Mouse (Mus musculus): ENCODE results near the gene Adamtsl1. TPM values are rescaled to one million over a fixed set of nuclear protein-coding genes. Genes with fewer than 3 reads are reported as not detected.

Adamtsl1 gene
- polyA plus RNA-seq, 1 experiment = 0.48 TPM

DNA sequence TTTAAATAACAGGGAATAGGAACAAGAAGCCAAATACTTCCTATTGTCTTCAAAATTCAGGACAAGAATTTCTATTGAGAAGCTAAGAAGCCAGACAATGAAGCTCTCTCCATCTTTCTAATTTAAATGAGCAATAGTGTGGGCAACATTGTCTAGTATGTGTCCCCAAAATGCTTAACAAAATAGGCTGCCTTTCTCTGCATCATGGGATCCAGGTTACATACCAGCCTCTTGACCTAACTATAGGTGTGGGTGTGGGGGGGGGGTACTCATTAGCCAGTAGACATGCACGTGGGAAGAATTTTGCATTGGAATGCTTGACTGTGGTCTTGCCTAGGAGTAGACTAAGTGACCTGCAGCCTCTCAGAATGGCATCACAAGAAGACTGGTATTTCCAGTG, 305.9 kb downstream of the Adamtsl1 start:
- Histone ChIP-seq H3K79me3 (ENCODE audit: low read depth) (no peaks in the 10 kb centered on the region), H3K27me3 (ENCODE audit: control insufficient read depth, insufficient read depth, insufficient read length) (no peaks in the 10 kb centered on the region), H3K36me3 (ENCODE audit: control insufficient read depth, insufficient read depth) (no peaks in the 10 kb centered on the region), H3ac (ENCODE audit: control insufficient read depth, insufficient read length, low read depth) (no peak overlapping the region), H3K4me3 (ENCODE audit: insufficient read depth, poor library complexity, severe bottlenecking) (no peak overlapping the region), H3K79me2 (ENCODE audit: control insufficient read depth, insufficient read depth) (no peaks in the 10 kb centered on the region)
- TF ChIP-seq FOSL1 (IDR thresholded peaks at IDR 0.05; ENCODE audit: insufficient read depth, low read length, poor library complexity, severe bottlenecking) = no peak
- TF ChIP-seq CTCF (IDR thresholded peaks at IDR 0.05; ENCODE audit: control insufficient read depth, insufficient read depth, insufficient read length) = no peak
- TF ChIP-seq MYOD1 (IDR thresholded peaks at IDR 0.05; ENCODE audit: control insufficient read depth, insufficient read length, low read depth) = no peak
- TF ChIP-seq USF1 (IDR thresholded peaks at IDR 0.05; ENCODE audit: low read depth) = no peak
- TF ChIP-seq MYOG (IDR thresholded peaks at IDR 0.05; ENCODE audit: control insufficient read depth, extremely low read depth, insufficient read length) = no peak
- TF ChIP-seq CEBPB (IDR thresholded peaks at IDR 0.05; ENCODE audit: low read depth) = no peak
- no peak for TF ChIP-seq MAX (IDR thresholded peaks at IDR 0.05)

DNA sequence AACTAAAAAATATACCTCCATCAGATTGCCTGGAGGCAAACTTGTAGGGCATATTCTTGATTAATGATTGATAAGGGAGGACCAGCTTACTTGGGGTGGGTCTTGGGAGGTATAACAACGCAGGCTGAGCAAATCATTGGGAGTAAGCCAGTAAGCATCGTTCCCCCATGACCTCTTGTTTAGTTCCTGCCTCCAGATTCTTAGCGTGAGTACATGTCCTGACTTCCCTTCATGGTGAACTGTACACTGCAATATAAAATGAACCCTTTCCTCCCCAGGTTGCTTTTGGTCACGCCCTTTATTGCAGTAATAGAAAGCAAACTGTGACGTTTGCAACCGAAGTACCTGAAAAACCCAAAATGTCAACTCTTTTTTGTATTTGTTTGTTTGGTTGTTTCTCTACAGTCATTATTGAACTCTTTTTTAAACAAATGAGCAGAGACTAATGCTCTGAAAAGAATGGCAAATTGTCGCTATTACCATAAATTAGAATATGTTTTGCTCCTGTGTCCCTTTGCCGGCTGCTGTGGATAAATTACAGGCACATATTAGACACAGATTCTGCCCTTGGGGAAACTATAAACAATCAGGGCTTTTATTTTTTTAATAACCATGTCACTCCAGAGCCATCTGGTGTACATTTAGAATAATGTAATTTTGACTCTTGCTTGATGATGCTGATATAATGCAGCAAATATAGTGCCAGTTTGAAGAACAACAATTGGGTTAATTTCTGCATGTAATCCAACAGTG, 310.2 kb downstream of the Adamtsl1 start:
- H3K79me3 ChIP-seq (ENCODE audit: low read depth) = no peaks in the 10 kb centered on the region
- no peaks in the 10 kb centered on the region for H3K36me3 ChIP-seq (ENCODE audit: control insufficient read depth, insufficient read depth)
- no peaks in the 10 kb centered on the region for H3K27me3 ChIP-seq (ENCODE audit: control insufficient read depth, insufficient read depth, insufficient read length)
- H3ac ChIP-seq (ENCODE audit: control insufficient read depth, insufficient read length, low read depth) = no peak overlapping the region
- no peak for TF ChIP-seq MAX (IDR thresholded peaks at IDR 0.05)
- TF ChIP-seq USF1 (IDR thresholded peaks at IDR 0.05; ENCODE audit: low read depth) = no peak
- H3K79me2 ChIP-seq (ENCODE audit: control insufficient read depth, insufficient read depth) = no peaks in the 10 kb centered on the region
- no peak overlapping the region for H3K4me3 ChIP-seq (ENCODE audit: insufficient read depth, poor library complexity, severe bottlenecking)

DNA sequence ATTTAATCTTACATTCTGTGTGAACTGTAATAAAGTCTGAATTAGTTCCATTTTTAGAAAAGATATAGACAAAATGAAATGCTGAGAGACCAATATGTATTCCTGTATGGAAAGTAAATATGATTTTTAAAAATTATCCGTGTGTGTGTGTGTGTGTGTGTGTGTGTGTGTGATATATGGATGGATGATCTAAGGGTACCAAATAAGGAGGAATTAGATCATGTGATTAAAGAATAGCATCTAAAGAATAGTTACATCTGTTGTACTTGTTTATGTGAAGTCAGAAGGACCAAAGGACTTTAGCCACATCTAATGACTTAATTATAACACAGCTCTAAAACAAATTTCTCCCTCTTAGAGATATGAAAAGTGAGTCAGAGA, 310.7 kb downstream of the Adamtsl1 start:
- H3ac ChIP-seq (ENCODE audit: control insufficient read depth, insufficient read length, low read depth) = no peak overlapping the region
- TF ChIP-seq MYOG (IDR thresholded peaks at IDR 0.05; ENCODE audit: control insufficient read depth, extremely low read depth, insufficient read length) (no peak), CEBPB (IDR thresholded peaks at IDR 0.05; ENCODE audit: low read depth) (no peak), CTCF (IDR thresholded peaks at IDR 0.05; ENCODE audit: control insufficient read depth, insufficient read depth, insufficient read length) (no peak), MYOD1 (IDR thresholded peaks at IDR 0.05; ENCODE audit: control insufficient read depth, insufficient read length, low read depth) (no peak), FOSL1 (IDR thresholded peaks at IDR 0.05; ENCODE audit: insufficient read depth, low read length, poor library complexity, severe bottlenecking) (no peak), MAX (IDR thresholded peaks at IDR 0.05) (no peak), USF1 (IDR thresholded peaks at IDR 0.05; ENCODE audit: low read depth) (no peak)
- H3K4me3 ChIP-seq (ENCODE audit: insufficient read depth, poor library complexity, severe bottlenecking) = no peak overlapping the region
- no peaks in the 10 kb centered on the region for H3K36me3 ChIP-seq (ENCODE audit: control insufficient read depth, insufficient read depth)
- no peaks in the 10 kb centered on the region for H3K79me2 ChIP-seq (ENCODE audit: control insufficient read depth, insufficient read depth)
- no peaks in the 10 kb centered on the region for H3K79me3 ChIP-seq (ENCODE audit: low read depth)
- no peaks in the 10 kb centered on the region for H3K27me3 ChIP-seq (ENCODE audit: control insufficient read depth, insufficient read depth, insufficient read length)

DNA sequence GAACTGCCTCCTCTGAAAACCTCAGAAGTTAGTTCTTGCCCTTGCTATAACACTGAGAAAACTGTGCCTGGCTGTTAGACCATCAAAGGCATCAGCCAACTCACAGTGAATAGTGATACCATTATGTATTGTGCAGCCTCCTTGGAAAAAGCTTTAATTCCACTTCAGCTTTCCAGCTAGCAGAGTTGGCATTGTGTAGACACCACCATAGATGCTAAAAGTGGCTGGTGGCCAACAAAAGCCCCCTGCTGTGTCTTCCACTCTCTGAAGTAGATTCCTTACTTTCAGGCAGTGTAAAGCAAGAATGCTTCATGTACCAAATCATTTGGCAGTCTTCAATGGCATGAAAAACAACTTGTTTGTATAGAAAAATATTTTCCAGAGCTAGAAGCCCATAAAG, 323.1 kb downstream of the Adamtsl1 start:
- H3K36me3 ChIP-seq (ENCODE audit: control insufficient read depth, insufficient read depth) = no peaks in the 10 kb centered on the region
- TF ChIP-seq FOSL1 (IDR thresholded peaks at IDR 0.05; ENCODE audit: insufficient read depth, low read length, poor library complexity, severe bottlenecking) (no peak), MYOG (IDR thresholded peaks at IDR 0.05; ENCODE audit: control insufficient read depth, extremely low read depth, insufficient read length) (no peak), MAX (IDR thresholded peaks at IDR 0.05) (no peak), CTCF (IDR thresholded peaks at IDR 0.05; ENCODE audit: control insufficient read depth, insufficient read depth, insufficient read length) (no peak), USF1 (IDR thresholded peaks at IDR 0.05; ENCODE audit: low read depth) (no peak), MYOD1 (IDR thresholded peaks at IDR 0.05; ENCODE audit: control insufficient read depth, insufficient read length, low read depth) (no peak), CEBPB (IDR thresholded peaks at IDR 0.05; ENCODE audit: low read depth) (no peak)
- no peak overlapping the region for H3K4me3 ChIP-seq (ENCODE audit: insufficient read depth, poor library complexity, severe bottlenecking)
- no peak overlapping the region for H3ac ChIP-seq (ENCODE audit: control insufficient read depth, insufficient read length, low read depth)
- H3K79me3 ChIP-seq (ENCODE audit: low read depth) = no peaks in the 10 kb centered on the region
- H3K79me2 ChIP-seq (ENCODE audit: control insufficient read depth, insufficient read depth) = no peaks in the 10 kb centered on the region
- no peaks in the 10 kb centered on the region for H3K27me3 ChIP-seq (ENCODE audit: control insufficient read depth, insufficient read depth, insufficient read length)

DNA sequence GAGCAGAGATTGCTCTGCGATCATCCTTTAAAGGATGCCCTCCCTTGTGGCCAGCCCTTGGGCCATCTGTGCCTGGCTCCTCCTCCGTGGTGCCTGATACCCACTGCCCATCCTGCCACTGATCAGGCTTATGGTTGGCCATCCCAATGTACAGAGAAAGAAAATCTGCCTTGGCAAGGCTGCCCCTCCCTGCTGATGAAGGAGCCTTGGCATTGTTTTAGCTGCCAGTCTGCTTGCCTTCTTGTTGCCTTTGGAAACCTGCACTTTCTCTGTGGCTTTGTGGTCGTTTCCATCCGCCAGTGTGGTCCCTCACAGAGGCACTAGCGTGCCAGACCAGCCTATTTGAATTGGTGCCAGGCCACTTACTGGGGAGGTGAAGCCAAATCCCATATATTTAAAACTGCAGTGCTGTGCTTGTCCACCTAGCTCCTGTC, 323.6 kb downstream of the Adamtsl1 start:
- Histone ChIP-seq H3K27me3 (ENCODE audit: control insufficient read depth, insufficient read depth, insufficient read length) (no peaks in the 10 kb centered on the region), H3K79me2 (ENCODE audit: control insufficient read depth, insufficient read depth) (no peaks in the 10 kb centered on the region), H3K4me3 (ENCODE audit: insufficient read depth, poor library complexity, severe bottlenecking) (no peak overlapping the region), H3K79me3 (ENCODE audit: low read depth) (no peaks in the 10 kb centered on the region), H3K36me3 (ENCODE audit: control insufficient read depth, insufficient read depth) (no peaks in the 10 kb centered on the region), H3ac (ENCODE audit: control insufficient read depth, insufficient read length, low read depth) (no peak overlapping the region)
- TF ChIP-seq FOSL1 (IDR thresholded peaks at IDR 0.05; ENCODE audit: insufficient read depth, low read length, poor library complexity, severe bottlenecking) (no peak), CEBPB (IDR thresholded peaks at IDR 0.05; ENCODE audit: low read depth) (no peak), MYOG (IDR thresholded peaks at IDR 0.05; ENCODE audit: control insufficient read depth, extremely low read depth, insufficient read length) (no peak), CTCF (IDR thresholded peaks at IDR 0.05; ENCODE audit: control insufficient read depth, insufficient read depth, insufficient read length) (no peak), MYOD1 (IDR thresholded peaks at IDR 0.05; ENCODE audit: control insufficient read depth, insufficient read length, low read depth) (no peak), USF1 (IDR thresholded peaks at IDR 0.05; ENCODE audit: low read depth) (no peak), MAX (IDR thresholded peaks at IDR 0.05) (no peak)

DNA sequence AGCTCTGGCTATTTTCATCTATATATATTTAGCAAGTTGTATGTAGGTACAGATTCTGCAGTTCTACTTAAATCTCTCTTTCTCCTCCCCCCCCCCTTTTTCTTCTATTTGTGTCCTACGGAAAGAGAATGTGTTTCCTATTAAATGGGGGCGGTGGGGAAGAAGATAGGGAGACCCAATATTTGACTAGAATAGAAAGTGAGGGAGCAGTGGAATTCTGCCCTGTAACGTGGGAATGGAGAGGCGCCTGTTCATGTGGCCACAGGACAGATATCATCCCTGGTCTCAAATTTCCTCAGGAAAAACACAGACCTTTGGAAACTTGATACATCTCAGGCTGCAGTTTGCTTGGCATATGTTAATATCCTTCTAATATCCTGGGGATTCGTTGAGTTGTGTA, 324.1 kb downstream of the Adamtsl1 start:
- Histone ChIP-seq H3K36me3 (ENCODE audit: control insufficient read depth, insufficient read depth) (no peaks in the 10 kb centered on the region), H3K27me3 (ENCODE audit: control insufficient read depth, insufficient read depth, insufficient read length) (no peaks in the 10 kb centered on the region), H3ac (ENCODE audit: control insufficient read depth, insufficient read length, low read depth) (no peak overlapping the region), H3K79me3 (ENCODE audit: low read depth) (no peaks in the 10 kb centered on the region), H3K4me3 (ENCODE audit: insufficient read depth, poor library complexity, severe bottlenecking) (no peak overlapping the region), H3K79me2 (ENCODE audit: control insufficient read depth, insufficient read depth) (no peaks in the 10 kb centered on the region)
- TF ChIP-seq FOSL1 (IDR thresholded peaks at IDR 0.05; ENCODE audit: insufficient read depth, low read length, poor library complexity, severe bottlenecking) = no peak
